Mouse (Mus musculus): ENCODE results near the gene Mtfp1. TPM values are rescaled to one million over a fixed set of nuclear protein-coding genes. Genes with fewer than 3 reads are reported as not detected.

Gene Mtfp1
- polyA plus RNA-seq, 1 experiment from 2014 or later, result 8.7 TPM

DNA sequence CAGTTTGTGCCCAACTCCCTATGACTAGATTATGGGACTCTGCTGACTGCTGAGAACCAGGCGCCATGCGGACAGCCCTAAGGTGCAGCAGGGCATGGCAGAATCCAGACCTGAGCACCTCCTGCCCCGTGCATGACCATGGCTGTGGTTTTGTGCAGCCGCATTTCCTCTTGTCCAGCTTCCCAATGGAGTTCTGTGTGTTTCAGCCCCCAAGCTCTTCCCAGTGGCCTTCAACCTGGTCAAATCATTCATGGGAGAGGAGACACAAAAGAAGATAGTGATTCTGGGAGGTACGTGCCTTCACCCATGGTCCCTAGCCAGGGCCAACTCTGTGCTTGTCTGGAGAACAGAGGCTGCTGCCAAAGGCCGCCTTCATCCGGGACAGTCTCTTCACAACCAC, 52.2 kb downstream of the Mtfp1 start:
- H3K4me3 ChIP-seq (replicated peaks), result no peak overlapping the region
- no peaks in the 10 kb centered on the region for H3K9me3 ChIP-seq
- H3K36me3 ChIP-seq, result no peaks in the 10 kb centered on the region
- no peak overlapping the region for H3K27ac ChIP-seq
- H3K4me1 ChIP-seq (replicated peaks), result no peaks in the 10 kb centered on the region
- no peak for ATAC-seq (ENCODE audit: insufficient number of reproducible peaks, insufficient read depth, low FRiP score, low TSS enrichment, low read depth)
- H3K4me2 ChIP-seq, result no peak overlapping the region
- no peaks in the 10 kb centered on the region; the same call in 1 of the 2 replicates for H3K27me3 ChIP-seq
- no peak overlapping the region for H3K9ac ChIP-seq (replicated peaks)
- 86% methylated on average over 7 of the region's 7 CpGs for WGBS

Small RNA genes within 50 kb of the gene (microRNA-seq; reads per million reads assigned to microRNA genes)
- gene Mir3060, result 6.7 reads per million, percentile 20 among the genes with 10 or more reads in this experiment

Other genes with a start within 250 kb of the Mtfp1 start
- gene Osbp2, start 231.5 kb downstream of the Mtfp1 start, polyA plus RNA-seq (2016; fragmentation: Nextera tagmentation; extraction: Ambion mirVana), result 0.52 and 0.73 TPM in 2 replicates
- 0.15 and 0.18 TPM in 2 replicates for gene 4921536K21Rik, start 200.3 kb downstream of the Mtfp1 start, polyA plus RNA-seq (2016; fragmentation: Nextera tagmentation; extraction: Ambion mirVana)
- 11.2 and 11.4 TPM in 2 replicates for gene Dusp18, start 200.2 kb downstream of the Mtfp1 start, polyA plus RNA-seq (2016; fragmentation: Nextera tagmentation; extraction: Ambion mirVana)
- 3.0 and 3.7 TPM in 2 replicates for gene Slc35e4, start 180.8 kb downstream of the Mtfp1 start, polyA plus RNA-seq (2016; fragmentation: Nextera tagmentation; extraction: Ambion mirVana)
- 27.4 and 29.9 TPM in 2 replicates for gene Tcn2, start 163.3 kb downstream of the Mtfp1 start, polyA plus RNA-seq (2016; fragmentation: Nextera tagmentation; extraction: Ambion mirVana)
- gene Pes1, start 131.5 kb downstream of the Mtfp1 start, polyA plus RNA-seq (2016; fragmentation: Nextera tagmentation; extraction: Ambion mirVana), result 85.6 and 85.7 TPM in 2 replicates
- gene 4930556J24Rik, start 118.7 kb downstream of the Mtfp1 start, polyA plus RNA-seq (2016; fragmentation: Nextera tagmentation; extraction: Ambion mirVana), result not detected in 2 replicates
- 4.4 and 5.4 TPM in 2 replicates for gene Gal3st1, start 111.8 kb downstream of the Mtfp1 start, polyA plus RNA-seq (2016; fragmentation: Nextera tagmentation; extraction: Ambion mirVana)
- gene Sec14l4, start 64.0 kb downstream of the Mtfp1 start, polyA plus RNA-seq (2016; fragmentation: Nextera tagmentation; extraction: Ambion mirVana), result not detected in 2 replicates
- not detected in 2 replicates for gene Sec14l3, start 30.6 kb downstream of the Mtfp1 start, polyA plus RNA-seq (2016; fragmentation: Nextera tagmentation; extraction: Ambion mirVana)
- gene Sec14l2, start 28.0 kb upstream of the Mtfp1 start, polyA plus RNA-seq (2016; fragmentation: Nextera tagmentation; extraction: Ambion mirVana), result 3.2 and 3.3 TPM in 2 replicates
- gene Rnf215, start 39.8 kb upstream of the Mtfp1 start, polyA plus RNA-seq (2016; fragmentation: Nextera tagmentation; extraction: Ambion mirVana), result 36.6 and 39.5 TPM in 2 replicates
- gene Ccdc157, start 64.8 kb upstream of the Mtfp1 start, polyA plus RNA-seq (2016; fragmentation: Nextera tagmentation; extraction: Ambion mirVana), result 9.4 and 10.1 TPM in 2 replicates
- 71.4 and 78.8 TPM in 2 replicates for gene Sf3a1, start 64.9 kb upstream of the Mtfp1 start, polyA plus RNA-seq (2016; fragmentation: Nextera tagmentation; extraction: Ambion mirVana)
- 36.5 and 36.8 TPM in 2 replicates for gene Tbc1d10a, start 91.3 kb upstream of the Mtfp1 start, polyA plus RNA-seq (2016; fragmentation: Nextera tagmentation; extraction: Ambion mirVana)
- 2.3 and 2.7 TPM in 2 replicates for gene Castor1, start 122.8 kb upstream of the Mtfp1 start, polyA plus RNA-seq (2016; fragmentation: Nextera tagmentation; extraction: Ambion mirVana)
- not detected in 2 replicates for gene Osm, start 141.0 kb upstream of the Mtfp1 start, polyA plus RNA-seq (2016; fragmentation: Nextera tagmentation; extraction: Ambion mirVana)
- gene Lif, start 162.1 kb upstream of the Mtfp1 start, polyA plus RNA-seq (2016; fragmentation: Nextera tagmentation; extraction: Ambion mirVana), result 0.05 and 0.06 TPM in 2 replicates

All from limb, embryonic 12.5 days (tissue).